Mouse (Mus musculus) CH12.LX (cell line): ENCODE measurements around the gene Lpcat1. TPM values are rescaled to one million over a fixed set of nuclear protein-coding genes. Genes with fewer than 3 reads are reported as not detected.

Experiments used
- DNase-seq: peaks from one replicate; pipeline ENCODE4 v3.0.0-alpha.2; 2013; ENCODE audit errors: extremely low read depth
- H3K27ac ChIP-seq: 2 replicates; pipeline ENCODE4 v1.5.1; 2012; ENCODE audit warnings: low read depth, mild to moderate bottlenecking, control low read depth, moderate library complexity; ENCODE audit not compliant: insufficient read depth
- H3K27me3 ChIP-seq: replicated peaks from 2 replicates; pipeline ENCODE3; 2012; ENCODE audit warnings: inconsistent platforms
- H3K36me3 ChIP-seq, 2 experiments: replicated peaks in 1 of 2; 2 replicates each; pipeline versions ENCODE3 to v1.6.1; 2012; ENCODE audit warnings: inconsistent platforms in 1 of 2, low read length in 1 of 2, mild to moderate bottlenecking in 1 of 2, mixed read lengths in 1 of 2, moderate library complexity in 1 of 2; ENCODE audit not compliant: control insufficient read depth in 1 of 2, insufficient read depth in 1 of 2
- H3K4me1 ChIP-seq, 2 experiments: 2 replicates each; pipeline ENCODE4 v1.6.1; 2012; ENCODE audit warnings: inconsistent platforms in 1 of 2, moderate library complexity in 1 of 2; ENCODE audit not compliant: insufficient read depth in 2 of 2, control insufficient read depth in 1 of 2
- H3K4me2 ChIP-seq: 2 replicates; pipeline ENCODE4 v1.6.1; 2012; ENCODE audit warnings: low read depth, mild to moderate bottlenecking, control low read depth; ENCODE audit not compliant: poor library complexity, insufficient read depth, severe bottlenecking
- H3K4me3 ChIP-seq, 3 experiments: fragments of 150-350 bp in 1 of 3; sonication (generic) in 1 of 3; replicated peaks in 1 of 3; 2 replicates each; pipeline versions ENCODE3 to v1.5.1; 2011 to 2012; ENCODE audit warnings: low read depth in 2 of 3, low read length in 2 of 3, mild to moderate bottlenecking in 2 of 3, moderate library complexity in 2 of 3, control low read depth in 1 of 3, improper control_type of control experiment in 1 of 3, inconsistent platforms in 1 of 3, mixed read lengths in 1 of 3; ENCODE audit not compliant: poor library complexity in 1 of 3
- H3K79me2 ChIP-seq: replicated peaks from 2 replicates; pipeline ENCODE4 v1.6.1; 2012; ENCODE audit warnings: mild to moderate bottlenecking, moderate library complexity; ENCODE audit not compliant: control insufficient read depth, poor library complexity, insufficient read depth, severe bottlenecking; ENCODE audit errors: extremely low read depth
- H3K9ac ChIP-seq: 2 replicates; pipeline ENCODE4 v1.6.1; 2012; ENCODE audit warnings: low read depth, mild to moderate bottlenecking, control low read depth, moderate library complexity; ENCODE audit not compliant: insufficient read depth
- H3K9me3 ChIP-seq: replicated peaks from 2 replicates; pipeline ENCODE3; 2012; ENCODE audit warnings: low read length, inconsistent platforms, mixed read lengths
- BHLHE40 ChIP-seq: IDR thresholded peaks from 2 replicates; pipeline ENCODE4 v1.6.1; 2011; ENCODE audit warnings: mild to moderate bottlenecking, low read depth, low read length, improper control_type of control experiment
- CHD1 ChIP-seq: IDR thresholded peaks from 2 replicates; pipeline ENCODE4 v1.6.1; 2012; ENCODE audit warnings: low read depth, low read length, improper control_type of control experiment, inconsistent platforms
- E2F4 ChIP-seq: IDR thresholded peaks from 2 replicates; pipeline ENCODE4 v1.6.1; 2011; ENCODE audit warnings: low read depth, low read length, improper control_type of control experiment; ENCODE audit not compliant: insufficient replicate concordance
- ELF1 ChIP-seq: IDR thresholded peaks from 2 replicates; pipeline ENCODE4 v1.6.1; 2014; ENCODE audit warnings: low read depth, mild to moderate bottlenecking, inconsistent platforms, low read length, improper control_type of control experiment
- EP300 ChIP-seq: IDR thresholded peaks from 2 replicates; pipeline ENCODE4 v1.6.1; 2011; ENCODE audit warnings: low read length, improper control_type of control experiment
- ETS1 ChIP-seq: conservative IDR thresholded peaks from 2 replicates; pipeline ENCODE4 v1.6.1; 2012; ENCODE audit warnings: low read depth, mild to moderate bottlenecking, inconsistent platforms, low read length, improper control_type of control experiment, moderate library complexity
- GABPA ChIP-seq: IDR thresholded peaks from 2 replicates; pipeline ENCODE4 v1.6.1; 2012; ENCODE audit warnings: low read depth, low read length, improper control_type of control experiment, inconsistent platforms; ENCODE audit not compliant: insufficient replicate concordance
- HCFC1 ChIP-seq: IDR thresholded peaks from 2 replicates; pipeline ENCODE4 v1.6.1; 2012; ENCODE audit warnings: low read depth, mild to moderate bottlenecking, inconsistent platforms, low read length, improper control_type of control experiment
- IRF4 ChIP-seq: IDR thresholded peaks from 2 replicates; pipeline ENCODE4 v1.6.1; 2014; ENCODE audit warnings: low read depth, mild to moderate bottlenecking, inconsistent platforms, low read length, improper control_type of control experiment
- JUN ChIP-seq: IDR thresholded peaks from 2 replicates; pipeline ENCODE4 v1.6.1; 2011; ENCODE audit warnings: low read depth, mild to moderate bottlenecking, low read length, improper control_type of control experiment, moderate library complexity; ENCODE audit not compliant: insufficient read depth
- JUND ChIP-seq: conservative IDR thresholded peaks from 2 replicates; pipeline ENCODE4 v1.6.1; 2011; ENCODE audit warnings: low read depth, low read length, improper control_type of control experiment
- KAT2A ChIP-seq: IDR thresholded peaks from 2 replicates; pipeline ENCODE4 v1.6.1; 2012; ENCODE audit warnings: low read length, improper control_type of control experiment, inconsistent platforms; ENCODE audit not compliant: insufficient replicate concordance
- MAFK ChIP-seq: IDR thresholded peaks from 2 replicates; pipeline ENCODE4 v1.6.1; 2011; ENCODE audit warnings: low read length, improper control_type of control experiment; ENCODE audit not compliant: insufficient replicate concordance
- MAX ChIP-seq: IDR thresholded peaks from 2 replicates; pipeline ENCODE4 v1.6.1; 2011; ENCODE audit warnings: low read length, improper control_type of control experiment
- MAZ ChIP-seq: IDR thresholded peaks from 2 replicates; pipeline ENCODE4 v1.6.1; 2012; ENCODE audit warnings: low read depth, mild to moderate bottlenecking, inconsistent platforms, low read length, improper control_type of control experiment, moderate library complexity
- MEF2A ChIP-seq: IDR thresholded peaks from 2 replicates; pipeline ENCODE4 v1.6.1; 2014; ENCODE audit warnings: low read depth, mild to moderate bottlenecking, inconsistent platforms, low read length, improper control_type of control experiment, borderline replicate concordance
- MYC ChIP-seq: IDR thresholded peaks from 2 replicates; pipeline ENCODE4 v1.6.1; 2011; ENCODE audit warnings: low read depth, mild to moderate bottlenecking, improper control_type of control experiment, low read length
- NELFE ChIP-seq: IDR thresholded peaks from 2 replicates; pipeline ENCODE4 v1.6.1; 2011; ENCODE audit warnings: low read depth, low read length, improper control_type of control experiment
- PAX5 ChIP-seq: IDR thresholded peaks from 2 replicates; pipeline ENCODE4 v1.6.1; 2012; ENCODE audit warnings: low read length, inconsistent platforms, mixed read lengths
- POLR2A ChIP-seq: IDR thresholded peaks from 2 replicates; pipeline ENCODE4 v1.6.1; 2011; ENCODE audit warnings: low read depth, mild to moderate bottlenecking, improper control_type of control experiment, low read length
- RCOR1 ChIP-seq: conservative IDR thresholded peaks from 2 replicates; pipeline ENCODE4 v1.6.1; 2012; ENCODE audit warnings: low read depth, mild to moderate bottlenecking, inconsistent platforms, low read length, improper control_type of control experiment
- SIN3A ChIP-seq: IDR thresholded peaks from 2 replicates; pipeline ENCODE4 v1.6.1; 2012; ENCODE audit warnings: low read length, improper control_type of control experiment, inconsistent platforms
- TCF12 ChIP-seq: IDR thresholded peaks from 2 replicates; pipeline ENCODE4 v1.6.1; 2014; ENCODE audit warnings: low read depth, mild to moderate bottlenecking, inconsistent platforms, low read length, improper control_type of control experiment
- UBTF ChIP-seq: IDR thresholded peaks from 2 replicates; pipeline ENCODE4 v1.6.1; 2012; ENCODE audit warnings: low read depth, mild to moderate bottlenecking, inconsistent platforms, low read length, improper control_type of control experiment, moderate library complexity
- USF1 ChIP-seq: IDR thresholded peaks from 2 replicates; pipeline ENCODE4 v1.6.1; 2014; ENCODE audit warnings: low read depth, mild to moderate bottlenecking, inconsistent platforms, low read length, improper control_type of control experiment
- USF2 ChIP-seq: conservative IDR thresholded peaks from 2 replicates; pipeline ENCODE4 v1.6.1; 2011; ENCODE audit warnings: low read depth, low read length, improper control_type of control experiment
- ZMIZ1 ChIP-seq: IDR thresholded peaks from 2 replicates; pipeline ENCODE4 v1.6.1; 2012; ENCODE audit warnings: low read depth, mild to moderate bottlenecking, inconsistent platforms, low read length, improper control_type of control experiment
- ZNF384 ChIP-seq: IDR thresholded peaks from 2 replicates; pipeline ENCODE4 v1.6.1; 2012; ENCODE audit warnings: low read depth, low read length, improper control_type of control experiment, inconsistent platforms
- dilution Hi-C: fragments of 300-500 bp; cut with MboI; formaldehyde crosslinking; loops from 2 replicates; pipeline ENCODE4 v1.14.3; 2020; ENCODE audit warnings: low sequenced_read_pairs; ENCODE audit not compliant: extremely low pct_unique_long_range_greater_than_20kb, extremely low pct_ligation_motif_present
- in situ Hi-C: fragments of 300-500 bp; cut with MboI; formaldehyde crosslinking; loops from 3 replicates; pipeline ENCODE4 v1.14.3; 2019; ENCODE audit warnings: low sequenced_read_pairs, low pct_ligation_motif_present, low pct_unique_long_range_greater_than_20kb, mixed read lengths
- polyA plus RNA-seq: library from polyadenylated mRNA; unstranded; fragments of >175 nt; gene quantifications from 2 replicates; pipeline ENCODE4 v1.2.1, GENCODE M21; 2012; ENCODE audit warnings: low read depth; ENCODE audit not compliant: insufficient read length
- total RNA-seq, 2 experiments: library from RNA; depleted of rRNA; stranded (reverse); fragments of 300-350 nt in 1 of 2; fragments of >200 nt in 1 of 2; gene quantifications; 2 replicates each; pipeline ENCODE4 v1.2.3; 2012 to 2014

The Lpcat1 gene
- total and polyA plus RNA-seq, 3 experiments, result 22.6 to 36.9 (median 36.2) TPM

DNA sequence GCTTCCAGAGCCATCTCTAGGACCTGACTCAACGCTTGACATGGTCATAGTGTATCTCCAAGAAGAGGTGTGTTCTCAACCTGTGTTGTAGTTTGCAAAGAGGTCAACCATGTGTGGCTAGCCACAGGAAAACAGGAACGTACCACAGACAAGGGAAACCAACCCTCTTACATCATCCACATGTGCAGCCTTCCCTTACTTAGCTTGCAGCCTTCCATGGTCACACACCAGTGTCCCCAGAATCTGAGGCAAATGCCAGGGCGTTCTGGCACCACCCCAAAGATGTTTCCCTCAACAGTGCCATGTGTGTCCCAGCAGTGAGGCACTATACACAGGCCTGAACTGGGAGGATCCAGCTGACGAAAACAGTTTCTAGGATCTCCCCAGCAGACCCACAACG lies 9.3 kb downstream of the Lpcat1 start:
- in situ Hi-C loops (no loop called here), dilution Hi-C loops (no loop called here)
- no peak overlapping the region for H3K9ac ChIP-seq
- no peak for TF ChIP-seq MAFK
- no peak for TF ChIP-seq SIN3A
- TF ChIP-seq JUND, result no peak
- no peak for TF ChIP-seq ELF1
- TF ChIP-seq ZMIZ1, result no peak
- no peak for TF ChIP-seq PAX5
- no peak for TF ChIP-seq ZNF384
- no peak for TF ChIP-seq IRF4
- TF ChIP-seq TCF12, result no peak
- no peak for TF ChIP-seq JUN
- TF ChIP-seq BHLHE40, result no peak
- TF ChIP-seq NELFE, result no peak
- no peak for TF ChIP-seq E2F4
- TF ChIP-seq POLR2A, result no peak
- no peak for TF ChIP-seq MAZ
- no peak for TF ChIP-seq MAX
- no peak for TF ChIP-seq CHD1
- no peak for TF ChIP-seq UBTF
- no peak for TF ChIP-seq EP300
- TF ChIP-seq MYC, result no peak
- no peak overlapping the region for H3K4me3 ChIP-seq
- H3K27me3 ChIP-seq, result no peaks in the 10 kb centered on the region
- peaks cover 2% of the 10 kb centered on the region; the same call in 1 of the 2 replicates for H3K79me2 ChIP-seq
- no peak overlapping the region for H3K27ac ChIP-seq
- H3K9me3 ChIP-seq, result no peaks in the 10 kb centered on the region
- peaks cover 0 to 63% of the 10 kb centered on the region in 2 experiments for H3K36me3 ChIP-seq
- no peak for DNase-seq
- H3K4me2 ChIP-seq, result no peak overlapping the region
- peaks cover 7 to 76% of the 10 kb centered on the region in 2 experiments for H3K4me1 ChIP-seq

DNA sequence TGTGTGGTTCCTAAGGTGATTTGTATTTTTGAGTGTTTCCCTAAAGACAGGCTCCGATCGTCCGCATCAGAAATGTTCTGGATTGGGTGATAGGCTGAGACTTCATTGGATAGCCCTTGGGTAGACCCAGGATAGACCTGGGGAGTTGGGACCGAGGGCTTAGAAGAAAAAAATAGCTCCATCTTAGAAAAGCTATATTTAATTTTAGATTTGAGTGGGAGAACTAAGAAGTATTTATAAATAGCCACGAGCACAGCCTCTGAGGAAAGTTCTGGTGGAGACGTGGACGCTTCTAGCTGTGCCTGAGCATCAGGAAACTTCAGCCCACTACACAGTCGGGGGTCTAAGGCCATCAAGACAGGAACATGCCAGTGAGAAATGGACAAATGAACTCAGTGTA lies 9.8 kb downstream of the Lpcat1 start:
- TF ChIP-seq MAFK (no peak), BHLHE40 (no peak), GABPA (no peak), RCOR1 (no peak), MYC (no peak), USF2 (no peak), E2F4 (no peak), USF1 (no peak), CHD1 (no peak), UBTF (no peak), NELFE (no peak), ETS1 (no peak), PAX5 (no peak), HCFC1 (no peak), MAX (no peak), KAT2A (no peak), MEF2A (no peak), ZNF384 (no peak)
- Histone ChIP-seq H3K36me3 (peaks cover 0 to 63% of the 10 kb centered on the region in 2 experiments), H3K4me1 (peaks cover 7 to 74% of the 10 kb centered on the region in 2 experiments), H3K27me3 (no peaks in the 10 kb centered on the region), H3K4me2 (no peak overlapping the region), H3K27ac (no peak overlapping the region), H3K9ac (no peak overlapping the region), H3K4me3 (no peak overlapping the region), H3K9me3 (no peaks in the 10 kb centered on the region), H3K79me2 (no peaks in the 10 kb centered on the region; the same call in 1 of the 2 replicates)
- in situ Hi-C loops, result no loop called here
- dilution Hi-C loops, result no loop called here
- no peak for DNase-seq
